Mouse (Mus musculus) MEL (cell line): ENCODE results near the gene Rln3.

Experiments
- EP300 ChIP-seq, 2 experiments: IDR thresholded peaks; 2 replicates each; pipeline ENCODE4 v1.6.1; 2011; ENCODE audit warnings: improper control_type of control experiment in 2 of 2, low read length in 2 of 2, low read depth in 1 of 2, mild to moderate bottlenecking in 1 of 2
- POLR2A ChIP-seq, 2 experiments: IDR thresholded peaks; 2 replicates each; pipeline ENCODE4 v1.6.1; 2011 to 2012; ENCODE audit warnings: low read length in 2 of 2, mild to moderate bottlenecking in 2 of 2, control low read depth in 1 of 2, improper control_type of control experiment in 1 of 2, low read depth in 1 of 2, moderate library complexity in 1 of 2; ENCODE audit not compliant: control insufficient read depth in 1 of 2, insufficient read depth in 1 of 2, poor library complexity in 1 of 2
- RCOR1 ChIP-seq: IDR thresholded peaks from 2 replicates; pipeline ENCODE4 v1.6.1; 2012; ENCODE audit warnings: low read depth, mild to moderate bottlenecking, inconsistent platforms, low read length, improper control_type of control experiment

GRCm38 (mm10) chr8:83995973-83996372, 48.8 kb downstream of the Rln3 start:
- TF ChIP-seq EP300 (IDR thresholded peaks at IDR 0.05; ENCODE audit: low read depth in 1 of 2, low read length in 2 of 2) (no peak), RCOR1 (no peak), POLR2A (IDR thresholded peaks at IDR 0.05; ENCODE audit: control insufficient read depth in 1 of 2, insufficient read depth in 1 of 2, low read depth in 1 of 2, low read length in 2 of 2, poor library complexity in 1 of 2) (no peak)
